Mouse (Mus musculus): ENCODE data around the gene Ccdc15.
A peak's percentile ranks its signal among the peaks of the same experiment; 100 is the strongest.

The Ccdc15 gene

DNA sequence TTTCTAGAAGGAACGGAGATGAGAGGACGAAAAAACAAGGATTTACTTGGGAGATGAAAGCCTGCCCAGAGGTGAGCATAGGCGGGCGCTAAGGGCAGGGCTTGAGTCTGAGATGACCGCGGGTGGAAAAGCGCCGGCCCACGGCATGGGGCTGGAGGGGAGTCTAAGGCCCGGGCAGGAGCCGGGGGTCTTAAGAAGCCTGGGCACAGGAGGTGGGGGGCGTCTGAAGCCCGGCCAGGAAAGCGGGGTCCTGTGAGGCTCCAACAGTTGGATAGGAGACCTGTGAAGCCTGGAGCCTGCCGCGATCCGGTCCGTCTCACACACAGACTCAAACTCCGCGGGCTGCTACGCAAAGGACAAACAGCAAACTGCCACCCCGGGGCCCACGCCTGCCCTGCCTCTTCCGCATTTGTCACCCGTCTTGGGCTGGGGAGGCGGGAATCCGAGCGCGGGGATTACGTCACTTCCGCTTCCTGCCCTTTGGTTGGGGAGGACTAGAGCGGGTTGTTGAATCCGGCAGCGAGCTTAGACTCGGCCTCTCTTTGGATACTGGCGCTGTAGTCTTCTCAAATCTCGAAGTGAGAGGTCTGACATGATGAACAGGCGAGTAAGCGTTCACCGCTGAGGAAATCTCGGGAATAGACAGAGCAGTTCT lies at the start of gene Ccdc15:
Gene Ccdc15 (minus strand): TSS at position 445 of the 655 bp plus-strand sequence.
- peak; percentile 94 for DNase-seq (ENCODE audit: extremely low read depth, insufficient read length, low spot score)

DNA sequence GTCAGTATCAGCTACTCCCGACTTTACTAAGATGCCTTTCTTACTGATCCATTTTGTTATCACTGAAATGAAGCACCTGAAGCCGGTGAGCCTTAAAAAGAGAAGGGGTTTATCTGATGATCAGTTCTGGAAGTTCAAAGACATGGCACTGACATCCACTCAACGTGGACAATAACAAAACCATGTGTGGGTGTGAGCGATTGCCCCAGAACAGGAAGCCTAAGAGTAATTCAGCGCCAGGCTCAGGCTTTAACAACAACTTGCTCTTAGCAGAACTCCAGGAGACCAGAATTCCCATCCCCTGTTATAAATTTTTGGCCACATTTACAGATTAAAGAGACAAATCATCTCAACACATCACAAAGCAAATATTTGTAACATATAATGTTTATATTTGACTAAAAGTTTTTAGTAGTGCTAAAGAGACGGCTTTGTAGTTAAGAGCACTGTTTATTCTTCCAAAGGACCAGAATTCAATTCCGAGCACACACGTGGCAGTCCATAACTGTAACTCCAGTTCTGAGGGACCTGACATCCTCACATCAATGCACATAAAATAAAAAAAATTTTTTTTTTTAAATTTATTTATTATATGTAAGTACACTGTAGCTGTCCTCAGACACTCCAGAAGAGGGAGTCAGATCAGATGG lies 45.4 kb upstream of the Ccdc15 start:
- DNase-seq (ENCODE audit: extremely low read depth, insufficient read length, low spot score) = no peak

DNA sequence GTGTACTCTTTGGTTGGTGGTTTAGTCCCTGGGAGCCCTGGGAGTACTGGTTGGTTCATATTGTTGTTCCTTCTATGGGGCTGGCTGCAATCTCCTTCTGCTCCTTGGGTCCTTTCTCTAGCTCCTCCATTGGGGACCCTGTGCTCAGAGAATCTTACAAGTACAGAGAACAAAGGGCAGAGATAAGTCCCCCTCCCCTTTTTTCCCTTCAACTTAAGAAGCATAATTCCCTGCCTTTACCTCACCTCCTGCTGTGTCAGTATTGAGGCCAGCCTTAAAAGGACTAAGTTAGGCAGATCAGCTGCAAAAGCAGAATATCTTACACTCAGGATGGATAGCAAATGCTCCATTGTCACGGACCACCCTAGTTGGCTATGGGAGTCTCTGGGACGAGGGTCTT lies 43.8 kb upstream of the Ccdc15 start:
- DNase-seq (ENCODE audit: extremely low read depth, insufficient read length, low spot score) = no peak

DNA sequence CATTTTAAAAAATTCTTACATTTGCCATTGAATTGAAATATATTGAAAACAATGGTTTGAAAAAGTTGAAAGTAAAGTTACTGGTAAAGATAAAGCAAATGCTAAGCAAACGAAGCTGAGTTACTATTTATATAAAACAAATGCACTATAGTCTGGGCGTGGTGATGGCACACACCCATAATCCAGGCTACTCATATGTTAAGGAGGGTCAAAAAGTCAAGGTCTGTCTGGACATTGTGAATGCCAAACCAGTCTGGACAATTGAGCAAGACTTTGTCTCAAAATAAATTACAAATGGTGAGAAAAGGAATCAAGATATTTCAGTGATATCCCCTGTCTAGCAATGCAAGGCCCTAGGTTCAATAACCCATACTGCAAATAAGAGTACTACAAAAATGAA lies 42.7 kb upstream of the Ccdc15 start:
- DNase-seq (ENCODE audit: extremely low read depth, insufficient read length, low spot score) = no peak

DNA sequence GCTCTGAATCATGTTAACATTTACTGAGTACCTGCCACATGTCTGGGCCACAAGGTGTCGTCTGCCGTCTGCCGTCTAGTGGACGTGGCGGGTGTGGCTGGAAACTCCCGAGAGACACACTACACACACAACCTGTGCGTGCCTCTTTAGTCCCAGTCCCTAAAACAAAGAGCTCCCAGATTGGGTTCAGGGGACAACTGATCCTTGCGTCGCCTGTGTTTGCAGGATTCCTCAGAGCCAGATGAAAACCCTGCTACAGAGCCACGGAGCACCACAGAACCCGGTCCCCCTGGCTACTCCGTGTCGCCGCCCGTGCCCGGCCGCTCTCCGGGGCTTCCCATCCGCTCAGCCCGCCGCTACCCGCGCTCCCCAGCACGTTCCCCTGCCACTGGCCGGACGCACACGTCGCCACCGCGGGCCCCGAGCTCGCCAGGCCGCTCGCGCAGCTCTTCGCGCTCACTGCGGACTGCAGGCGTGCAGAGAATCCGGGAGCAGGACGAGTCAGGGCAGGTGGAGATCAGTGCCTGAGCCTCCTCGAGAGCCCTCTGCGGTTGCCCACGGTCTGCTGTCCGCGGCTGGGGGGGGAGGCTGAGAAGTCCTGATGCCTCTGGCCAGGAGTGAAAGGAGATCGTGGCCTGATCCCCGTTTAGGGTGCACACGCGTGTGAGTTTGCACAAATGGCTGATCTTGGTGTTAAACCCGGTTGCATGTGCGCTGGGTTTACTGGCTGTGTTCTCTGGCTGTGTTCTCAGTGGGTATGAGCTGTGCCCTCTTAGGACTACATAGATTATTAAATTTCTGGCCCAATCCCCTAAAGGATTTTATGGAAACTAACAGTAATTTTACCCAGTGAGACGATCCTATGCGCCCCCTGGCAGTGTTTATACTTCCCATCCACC lies 36.3 kb upstream of the Ccdc15 start:
- no peak for DNase-seq (ENCODE audit: extremely low read depth, insufficient read length, low spot score)

DNA sequence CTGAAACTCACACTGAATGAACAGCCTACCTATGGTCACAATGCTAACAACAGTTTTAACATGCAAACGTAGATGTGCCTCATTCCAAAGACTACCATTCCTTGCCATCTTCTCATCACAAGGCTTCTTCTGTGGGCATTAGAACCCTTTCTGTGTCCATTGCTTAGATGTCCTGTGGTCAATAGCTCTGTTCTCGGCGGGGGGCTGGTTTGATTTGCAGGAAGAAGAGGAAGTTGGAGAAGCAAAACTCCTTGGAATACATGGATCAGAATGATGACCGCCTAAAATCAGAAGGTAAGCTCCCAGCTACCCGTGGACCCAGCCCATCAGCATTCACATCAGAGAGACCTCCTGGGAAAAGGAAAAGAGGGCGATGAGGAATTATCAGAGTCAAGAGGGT lies 34.9 kb upstream of the Ccdc15 start:
- no peak for DNase-seq (ENCODE audit: extremely low read depth, insufficient read length, low spot score)

DNA sequence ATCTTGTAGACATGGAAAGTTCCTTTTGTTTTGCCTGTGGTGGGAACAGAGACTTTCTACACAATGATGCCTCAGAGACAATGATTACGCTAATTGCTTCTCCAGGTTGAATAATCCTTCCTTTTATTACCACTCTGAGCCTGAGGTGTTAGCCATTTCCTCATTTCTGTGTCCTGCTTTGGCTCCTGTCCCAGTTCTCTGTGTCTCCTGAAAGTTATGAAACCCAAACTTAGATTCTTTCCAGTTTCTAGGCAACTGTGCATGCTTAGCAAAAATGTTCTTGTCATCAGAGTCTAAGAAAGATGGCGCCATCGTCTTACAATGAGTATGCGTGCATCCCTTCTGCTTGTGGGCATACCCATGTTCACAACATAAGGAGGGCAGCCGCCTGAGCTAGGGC lies 27.5 kb upstream of the Ccdc15 start:
- no peak for DNase-seq (ENCODE audit: extremely low read depth, insufficient read length, low spot score)

DNA sequence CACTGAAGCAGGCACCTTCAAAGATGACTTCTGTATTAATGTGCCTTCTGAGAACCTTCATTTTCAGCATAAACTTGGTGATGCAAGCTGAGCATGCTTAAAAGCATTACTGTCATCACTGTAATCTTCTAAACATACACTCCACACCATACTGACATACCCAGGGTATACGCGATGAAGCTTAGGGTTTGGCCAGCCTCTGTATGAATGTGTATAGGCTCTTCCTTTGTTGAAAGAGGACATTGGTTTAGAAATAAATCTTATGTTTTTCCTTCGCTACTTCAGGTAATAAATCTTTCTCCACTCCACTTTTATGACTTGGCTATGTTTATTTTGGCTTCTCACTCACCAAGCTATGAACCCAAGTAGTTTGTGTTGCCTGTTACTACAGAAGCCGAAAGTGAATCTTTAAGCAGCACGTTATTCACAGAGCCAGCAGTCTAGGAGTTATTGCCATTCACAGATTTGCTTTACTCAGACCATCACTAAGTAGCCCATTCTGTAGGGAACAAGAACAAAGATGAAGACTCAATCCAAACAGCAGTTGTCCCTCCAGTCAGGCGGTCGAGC lies 23.1 kb upstream of the Ccdc15 start:
- DNase-seq (ENCODE audit: extremely low read depth, insufficient read length, low spot score) = no peak

DNA sequence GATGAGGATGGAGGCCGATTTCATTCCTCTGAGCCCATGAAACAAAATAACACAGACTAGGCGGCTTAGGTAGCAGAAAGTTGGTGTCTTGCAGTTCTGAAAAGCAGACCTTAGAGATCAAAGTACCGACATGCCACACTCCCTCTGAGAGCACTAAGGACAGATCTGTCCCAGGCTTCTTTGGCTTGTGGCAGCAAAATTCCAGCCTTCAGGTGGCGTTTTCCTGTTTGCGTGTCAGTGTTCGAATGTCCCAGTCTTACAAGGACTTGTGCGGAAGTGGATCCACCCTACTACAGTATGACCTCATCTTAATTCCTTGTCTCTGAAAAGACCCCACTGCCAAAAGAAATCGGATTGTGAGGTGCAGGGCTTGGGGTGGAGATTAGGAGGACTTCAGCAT lies 20.6 kb upstream of the Ccdc15 start:
- DNase-seq (ENCODE audit: extremely low read depth, insufficient read length, low spot score) = no peak

DNA sequence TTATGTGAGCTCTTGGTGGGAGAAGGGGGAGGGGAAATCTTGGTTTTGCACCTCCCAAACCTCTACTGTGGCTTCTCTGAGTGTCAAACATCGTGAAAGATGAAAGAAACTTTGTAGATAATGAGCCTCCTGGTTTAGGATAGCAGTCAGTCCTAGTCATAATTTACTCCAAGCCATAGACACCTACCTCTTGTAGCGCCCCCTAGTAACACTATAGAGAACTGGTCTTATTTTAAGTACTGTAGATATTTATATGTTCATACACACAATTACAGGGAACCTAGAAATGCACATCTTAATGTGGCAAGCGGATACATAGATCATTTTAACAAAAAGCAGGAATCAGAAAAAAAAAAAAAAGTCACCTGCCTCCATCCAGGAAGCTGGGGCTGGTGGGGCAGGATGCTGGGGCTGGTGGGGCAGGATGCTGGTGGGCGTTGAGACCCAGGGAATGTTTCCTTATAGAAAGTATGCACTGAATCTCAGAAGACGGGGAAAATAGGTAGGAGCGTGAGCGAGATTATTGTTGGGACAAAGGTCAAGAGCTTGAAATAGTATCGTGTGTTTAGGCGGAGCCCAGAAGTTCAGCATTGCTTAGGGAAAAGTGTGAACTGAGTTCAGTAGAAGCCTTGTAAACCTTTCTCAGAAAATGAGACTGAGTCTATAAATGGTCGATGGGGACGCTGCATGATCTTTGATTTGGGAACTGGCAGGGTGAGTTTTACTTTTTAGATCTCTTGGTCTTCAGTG lies 20.0 kb upstream of the Ccdc15 start:
- DNase-seq (ENCODE audit: extremely low read depth, insufficient read length, low spot score) = no peak

DNA sequence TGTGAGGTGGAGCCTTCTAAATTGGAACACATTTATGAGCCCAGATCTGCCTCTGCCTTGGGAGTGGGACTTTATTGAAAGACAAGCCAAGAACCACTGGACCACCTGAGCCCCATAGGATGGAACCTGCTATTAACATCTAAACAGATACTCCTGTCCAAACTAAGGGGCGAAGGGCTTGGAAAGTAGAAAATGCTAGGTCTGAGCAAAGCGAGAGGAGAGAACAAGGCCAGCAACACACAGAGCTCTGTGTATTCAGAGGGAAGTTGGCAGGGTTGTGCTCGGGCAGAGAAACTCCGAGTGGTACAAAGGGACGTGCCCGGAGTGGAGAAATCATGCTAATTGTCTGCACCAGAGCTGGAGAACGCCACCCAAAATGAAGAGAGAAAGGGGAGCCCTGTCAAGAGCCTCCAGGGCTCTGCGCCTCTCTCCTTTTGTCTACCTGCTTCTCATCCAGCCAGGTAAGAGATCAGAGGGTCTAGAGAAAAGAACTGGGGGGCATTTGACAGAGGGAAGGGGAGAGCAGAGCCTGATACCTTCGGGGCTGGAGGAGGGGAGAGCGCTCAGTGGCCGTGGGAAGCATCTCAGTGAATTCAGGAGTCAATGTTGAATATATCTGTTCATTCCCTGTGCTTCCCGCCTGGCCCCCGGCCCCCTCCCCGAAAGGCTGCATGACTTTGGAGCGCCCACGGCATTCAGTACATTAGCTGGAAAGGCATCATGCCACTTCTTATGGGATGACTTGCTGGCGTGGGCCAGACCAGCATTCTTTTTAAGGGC lies 19.3 kb upstream of the Ccdc15 start, which contains the start of gene Hepacam:
Gene Hepacam (plus strand): TSS at position 51 of the 780 bp plus-strand sequence.
- DNase-seq (ENCODE audit: extremely low read depth, insufficient read length, low spot score) = no peak

DNA sequence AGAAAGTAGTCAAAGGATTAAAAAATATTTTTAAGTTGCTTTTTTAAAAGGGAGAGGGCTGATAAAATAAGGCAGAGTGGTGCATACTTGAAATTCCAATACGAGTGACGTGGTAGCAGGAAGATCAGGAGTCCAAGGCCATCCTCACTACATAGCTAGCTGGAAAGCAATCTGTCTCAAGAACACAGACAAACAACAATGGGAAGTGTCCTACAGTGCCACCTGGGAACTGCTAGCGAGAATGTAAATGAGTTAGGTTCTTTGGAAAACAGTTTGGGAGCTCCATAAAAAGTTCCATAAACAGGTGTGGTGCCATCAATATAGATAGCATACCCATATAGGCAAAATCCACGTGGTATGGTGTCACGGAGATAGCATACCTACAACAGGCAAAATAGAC lies 17.5 kb upstream of the Ccdc15 start:
- peak; percentile 28 for DNase-seq (ENCODE audit: extremely low read depth, insufficient read length, low spot score)

DNA sequence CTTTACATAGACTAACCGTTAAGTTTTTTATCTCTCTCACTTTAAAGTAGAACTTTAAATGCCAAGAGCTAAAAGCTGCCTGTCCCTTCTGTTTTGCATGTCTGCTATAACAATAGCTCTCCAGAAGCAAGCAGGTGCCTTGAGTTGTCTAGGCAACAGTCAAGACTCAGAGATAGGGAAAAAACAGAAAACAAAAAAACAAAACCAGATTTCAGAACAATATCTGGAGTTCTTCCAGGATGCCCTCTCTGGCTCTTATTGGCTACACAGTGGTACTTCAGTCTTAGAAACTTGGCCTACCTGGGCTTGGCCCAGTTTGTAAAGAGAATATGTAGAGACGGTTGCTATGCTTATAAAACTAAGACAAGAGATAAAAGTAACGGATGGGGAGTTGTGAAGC lies 16.2 kb upstream of the Ccdc15 start:
- DNase-seq (ENCODE audit: extremely low read depth, insufficient read length, low spot score) = no peak

DNA sequence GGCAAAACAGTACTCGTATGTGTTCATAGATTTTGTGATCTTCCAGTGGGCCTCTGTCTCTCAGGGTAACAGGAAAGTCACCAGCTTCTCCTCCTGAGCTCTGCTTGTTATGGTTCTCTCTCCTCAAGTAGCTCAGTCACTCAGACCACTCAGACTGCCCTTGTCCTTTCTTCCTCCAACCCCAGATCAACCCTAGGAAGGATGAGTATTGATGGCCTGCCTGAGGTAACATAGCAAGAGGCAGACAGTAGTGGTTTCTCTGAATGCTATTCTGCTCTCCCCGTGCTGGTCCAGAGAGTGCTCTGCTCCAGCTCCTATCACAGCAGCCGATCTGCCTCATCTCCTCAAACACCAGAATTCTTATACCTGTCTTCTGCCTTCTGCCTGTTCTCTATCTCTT lies 15.3 kb upstream of the Ccdc15 start:
- DNase-seq (ENCODE audit: extremely low read depth, insufficient read length, low spot score) = no peak

DNA sequence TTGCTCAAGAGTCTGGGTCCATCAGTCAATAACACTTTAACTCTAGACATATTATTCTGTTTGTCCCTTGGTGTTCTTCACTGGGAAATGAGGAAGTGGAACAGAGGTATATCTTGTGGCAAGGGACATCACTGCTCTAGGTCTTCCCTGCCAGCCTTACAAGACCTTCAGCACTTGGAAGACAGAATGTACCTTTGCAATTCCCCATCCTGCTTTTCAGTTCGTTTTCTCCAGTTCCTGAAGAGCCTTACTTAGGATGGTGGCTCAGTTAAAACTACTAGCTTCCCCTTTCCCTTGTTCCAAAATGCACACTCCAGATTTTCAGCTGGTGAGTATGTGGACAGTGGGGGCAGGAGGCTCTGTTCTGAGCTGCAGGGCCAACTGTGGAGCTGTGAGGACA lies 14.6 kb upstream of the Ccdc15 start:
- no peak for DNase-seq (ENCODE audit: extremely low read depth, insufficient read length, low spot score)

DNA sequence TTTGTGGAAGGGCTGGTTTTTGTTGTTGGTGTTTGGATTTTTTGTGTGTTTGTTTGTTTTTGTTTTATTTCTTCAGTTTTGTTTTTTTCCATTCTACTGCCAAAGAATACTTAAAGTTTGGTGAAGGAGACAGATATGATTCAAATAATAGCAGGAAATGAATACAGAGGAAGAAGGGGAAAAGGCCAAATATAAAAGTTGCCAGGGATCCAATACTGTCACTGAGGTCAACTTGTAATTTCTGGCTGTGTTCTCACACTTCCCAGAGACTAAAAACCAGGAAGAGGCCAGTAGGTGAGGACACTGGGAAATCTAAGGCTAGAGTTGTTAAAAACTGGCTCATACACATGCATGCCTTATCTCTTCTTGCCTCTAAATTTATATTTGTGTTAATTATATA lies 13.9 kb upstream of the Ccdc15 start:
- no peak for DNase-seq (ENCODE audit: extremely low read depth, insufficient read length, low spot score)

DNA sequence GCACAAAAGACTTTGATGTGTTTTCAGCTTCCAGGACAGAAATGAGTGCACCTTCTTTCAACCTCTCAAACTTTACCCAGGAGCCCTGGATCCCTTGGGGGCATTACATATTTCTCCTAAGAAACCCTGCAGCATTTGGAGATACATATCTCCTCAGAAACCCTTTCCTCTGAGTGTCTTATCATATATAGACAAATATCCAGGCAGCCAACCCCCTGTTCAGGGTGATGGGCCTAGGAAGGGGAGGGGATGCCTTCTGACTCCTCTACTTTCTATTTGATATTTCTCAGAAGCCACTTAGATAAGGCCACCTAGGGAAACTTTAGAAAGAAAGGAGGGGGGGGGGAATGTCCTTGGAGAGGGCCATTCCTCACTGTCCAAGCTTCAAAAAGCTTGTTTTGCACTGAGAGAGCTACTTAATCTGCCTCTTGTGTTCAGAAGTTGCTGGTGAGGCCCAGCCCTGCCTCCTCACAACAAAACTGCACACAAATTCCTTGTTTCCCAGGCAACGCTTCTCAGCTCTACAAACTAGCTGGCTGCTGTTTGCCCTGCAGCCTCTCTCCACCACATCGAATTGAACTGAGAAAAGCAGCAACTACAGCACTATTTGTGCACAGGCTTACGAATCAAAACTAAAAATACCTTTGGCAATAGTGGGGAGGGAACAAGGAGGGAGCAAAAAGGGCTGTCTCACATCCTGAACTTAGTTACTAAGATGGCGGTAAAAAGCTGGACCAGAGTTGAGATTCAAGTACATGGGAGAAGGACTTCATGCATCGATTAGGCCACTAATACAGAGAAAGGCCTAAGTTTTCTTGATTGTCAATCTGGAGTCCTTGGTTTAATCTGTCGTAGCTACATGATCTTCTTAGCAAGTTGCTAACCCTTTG lies 11.3 kb upstream of the Ccdc15 start:
- no peak for DNase-seq (ENCODE audit: extremely low read depth, insufficient read length, low spot score)

DNA sequence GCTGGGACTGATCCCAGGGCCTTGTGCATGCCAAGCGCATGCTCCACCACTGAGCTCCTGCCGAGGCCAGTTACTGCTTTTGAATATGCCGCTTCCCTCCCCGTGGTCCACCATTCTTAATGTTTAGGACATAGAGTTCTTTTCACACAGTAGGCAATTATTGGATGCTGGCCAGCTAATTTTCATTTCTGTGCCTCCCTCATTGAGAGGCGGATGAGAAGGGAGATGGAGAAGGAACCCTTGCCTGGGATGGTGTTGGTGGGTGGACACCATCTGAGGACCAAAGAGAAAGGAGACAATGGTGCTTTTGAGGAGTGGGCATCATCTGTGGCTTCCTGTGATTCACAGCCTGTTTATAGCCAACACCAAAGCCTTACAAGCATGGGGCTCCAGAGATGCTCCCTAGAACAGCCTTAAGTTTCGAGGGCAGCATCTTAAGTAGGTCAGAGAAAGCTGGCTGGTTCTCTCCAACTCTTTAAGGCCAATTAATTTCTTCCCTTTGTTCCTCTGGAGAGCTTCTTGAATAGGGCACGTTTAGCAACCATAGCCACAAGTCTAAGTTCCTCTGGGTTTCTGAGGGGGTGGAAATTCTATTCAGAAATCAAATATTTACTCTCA lies 10.6 kb upstream of the Ccdc15 start:
- DNase-seq (ENCODE audit: extremely low read depth, insufficient read length, low spot score) = no peak

Data from 3134 (cell line).